In genomic region chr9:23653086-23653485, GRCm38 (mm10) we compare ENCODE assay signal across 13 mouse cellular contexts.
"Had no signal": no experiment of that assay in that cellular context is flagged by ENCODE, and none has a peak within 500 bp of the region (broad histone marks: within the 10 kb centered on the region; RNA-seq: fewer than 3 reads in every experiment).

No protein-coding gene starts in this region.

- ATAC-seq: intestine, embryonic 16.5 days had no signal

- H3K4me1 ChIP-seq: kidney, embryonic 15.5 days; lung, embryonic 15.5 days; midbrain, embryonic 12.5 days; neural tube, embryonic 15.5 days had no signal

- H3K4me3 ChIP-seq: kidney, embryonic 15.5 days; left cerebral cortex, adult 2 months; liver, embryonic 15.5 days; lung, embryonic 15.5 days; midbrain, embryonic 12.5 days; myocyte; neural tube, embryonic 15.5 days had no signal

- H3K9me3 ChIP-seq: kidney, embryonic 15.5 days; liver, embryonic 15.5 days; lung, embryonic 15.5 days; midbrain, embryonic 12.5 days; neural tube, embryonic 15.5 days had no signal

- H3K36me3 ChIP-seq: kidney, embryonic 15.5 days; liver, embryonic 15.5 days; lung, embryonic 15.5 days; midbrain, embryonic 12.5 days; neural tube, embryonic 15.5 days had no signal

- H3K4me2 ChIP-seq: kidney, embryonic 15.5 days; liver, embryonic 15.5 days; lung, embryonic 15.5 days; midbrain, embryonic 12.5 days; neural tube, embryonic 15.5 days had no signal

- H3K27ac ChIP-seq: kidney, embryonic 15.5 days; left cerebral cortex, adult 2 months; liver, embryonic 15.5 days; lung, embryonic 15.5 days; midbrain, embryonic 12.5 days; neural tube, embryonic 15.5 days had no signal

- DNase-seq: kidney, adult 2 months; kidney, postnatal 14 days; right cerebral cortex, adult 18-20 months; right cerebral cortex, postnatal 25 days; thymus, postnatal 36 days had no signal

- H3K9ac ChIP-seq: kidney, embryonic 15.5 days; liver, embryonic 15.5 days; lung, embryonic 15.5 days; midbrain, embryonic 12.5 days; neural tube, embryonic 15.5 days had no signal

- H3K27me3 ChIP-seq: kidney, embryonic 15.5 days; liver, embryonic 15.5 days; lung, embryonic 15.5 days; midbrain, embryonic 12.5 days; neural tube, embryonic 15.5 days had no signal
